Mouse (Mus musculus): ENCODE measurements around the gene Rbm18.

Gene Rbm18

GRCm38 (mm10) chr2:36067132-36067531 is 69.4 kb downstream of the Rbm18 start:
- DNase-seq, result no peak
